Mouse (Mus musculus) heart, embryonic 14.5 days (tissue): ENCODE results near the gene Slc1a4. TPM values are rescaled to one million over a fixed set of nuclear protein-coding genes. Genes with fewer than 3 reads are reported as not detected.

ENCODE experiments used
- ATAC-seq: fragments of 200-750 bp; cut with Nextera tagmentation; 2 replicates; pipeline ENCODE4 v1.8.0; 2017; ENCODE audit warnings: low read depth, moderate TSS enrichment; ENCODE audit not compliant: insufficient number of reproducible peaks, insufficient read depth, low FRiP score
- H3K27ac ChIP-seq, 2 experiments: fragments of 200-500 bp in 1 of 2; fragments of 300-500 bp in 1 of 2; sonication (generic) in 1 of 2; replicated peaks in 1 of 2; 2 replicates each; pipeline ENCODE4 v1.5.1; 2012 to 2014; ENCODE audit warnings: low read depth in 2 of 2, low read length in 2 of 2, control low read depth in 1 of 2, mild to moderate bottlenecking in 1 of 2, mixed read lengths in 1 of 2; ENCODE audit not compliant: control insufficient read depth in 1 of 2, insufficient read depth in 1 of 2
- H3K27me3 ChIP-seq: fragments of 300-500 bp; sonication (generic); 2 replicates; pipeline ENCODE4 v1.6.1; 2014; ENCODE audit warnings: mild to moderate bottlenecking, low read length, control low read depth; ENCODE audit not compliant: control insufficient read depth, insufficient read depth
- H3K36me3 ChIP-seq: fragments of 300-500 bp; sonication (generic); 2 replicates; pipeline ENCODE4 v1.6.1; 2014; ENCODE audit warnings: mild to moderate bottlenecking, control low read depth, low read length, mixed read lengths; ENCODE audit not compliant: control insufficient read depth, insufficient read depth
- H3K4me1 ChIP-seq, 2 experiments: fragments of 200-500 bp in 1 of 2; fragments of 300-500 bp in 1 of 2; sonication (generic) in 1 of 2; 2 replicates each; pipeline ENCODE4 v1.6.1; 2012 to 2014; ENCODE audit warnings: low read length in 2 of 2, control low read depth in 1 of 2, mixed read lengths in 1 of 2; ENCODE audit not compliant: control insufficient read depth in 2 of 2, insufficient read depth in 2 of 2
- H3K4me2 ChIP-seq: fragments of 300-500 bp; sonication (generic); 2 replicates; pipeline ENCODE4 v1.6.1; 2014; ENCODE audit warnings: mild to moderate bottlenecking, low read length
- H3K4me3 ChIP-seq, 2 experiments: fragments of 200-500 bp in 1 of 2; fragments of 300-500 bp in 1 of 2; sonication (generic) in 1 of 2; 2 replicates each; pipeline ENCODE4 v1.5.1; 2012 to 2014; ENCODE audit warnings: low read length in 2 of 2, mild to moderate bottlenecking in 2 of 2, control low read depth in 1 of 2, low read depth in 1 of 2, moderate library complexity in 1 of 2; ENCODE audit not compliant: control insufficient read depth in 1 of 2, insufficient read depth in 1 of 2
- H3K9ac ChIP-seq: fragments of 300-500 bp; sonication (generic); 2 replicates; pipeline ENCODE4 v1.6.1; 2014; ENCODE audit warnings: mild to moderate bottlenecking, low read length
- H3K9me3 ChIP-seq: fragments of 300-500 bp; sonication (generic); 2 replicates; pipeline ENCODE4 v1.6.1; 2016; ENCODE audit warnings: low read length, control low read depth; ENCODE audit not compliant: control insufficient read depth
- WGBS: fragments of 180-500 bp; shearing (Covaris S2); extraction: QIAGEN DNeasy Blood & Tissue Kit; methylation state at CpG from one replicate; pipeline ENCODE4 v1.1.7; 2014; 5-methylcytosine and 5-hydroxymethylcytosine counted together
- polyA plus RNA-seq: library from polyadenylated mRNA; unstranded; fragments of >200 nt; fragmentation: Nextera tagmentation; extraction: Ambion mirVana; gene quantifications from 2 replicates; pipeline ENCODE4 v1.2.1, GENCODE M21; 2014

Gene Slc1a4
- 6.3 and 7.5 TPM in 2 replicates for polyA plus RNA-seq

DNA sequence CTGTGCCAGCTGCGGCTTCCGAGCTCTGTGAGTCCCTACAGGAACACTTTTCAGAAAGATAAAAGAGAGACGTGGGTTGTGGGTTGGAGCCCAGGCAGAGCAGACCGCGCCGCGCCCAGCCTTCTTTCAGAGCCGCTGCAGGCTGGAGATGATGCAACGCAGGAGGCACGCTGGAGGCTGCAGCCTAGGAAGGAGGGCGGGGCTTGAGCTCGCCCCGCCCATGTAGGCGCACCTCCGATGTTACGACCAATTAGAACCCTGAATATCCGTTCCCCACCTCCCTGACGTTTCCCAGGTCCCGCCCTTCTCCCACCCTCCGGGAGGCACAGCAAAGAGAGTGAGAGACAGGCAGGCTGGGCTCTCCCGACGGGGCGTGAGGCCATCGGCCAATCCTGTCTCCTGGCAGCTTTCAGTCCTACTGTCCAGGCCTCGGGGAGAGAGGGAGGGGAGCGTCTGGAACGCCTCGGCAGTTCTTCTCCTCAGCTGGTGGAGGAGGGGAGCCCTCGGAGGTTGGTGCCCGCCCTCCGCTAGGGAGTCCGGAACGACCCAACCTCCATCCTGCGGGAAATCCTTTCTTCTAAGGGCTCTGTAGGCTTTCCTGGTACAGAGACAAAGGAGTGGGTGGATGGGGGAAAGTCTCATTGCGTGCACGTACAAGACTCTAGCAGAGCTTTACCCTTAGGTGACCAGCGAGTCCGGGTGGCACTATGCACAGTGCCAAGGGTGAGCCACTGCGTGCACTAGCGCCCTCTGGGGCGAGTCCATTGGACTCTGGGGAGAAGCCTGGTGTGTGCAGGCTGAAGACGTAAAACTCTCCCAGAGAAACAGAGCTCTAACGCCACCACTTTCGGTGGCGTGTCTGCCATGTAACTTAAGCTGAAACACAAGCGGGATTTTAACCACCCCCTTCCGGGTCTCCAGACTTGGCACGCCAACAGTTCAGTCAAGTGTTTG is at the start of gene Slc1a4:
Slc1a4 (minus strand) TSS at position 153 of the 954 bp plus-strand sequence.
- Histone ChIP-seq H3K4me1 (peaks cover 3 to 10% of the 10 kb centered on the region in 2 experiments; a peak in 3 of 4 replicates), H3K9me3 (no peaks in the 10 kb centered on the region), H3K27ac (peak within 1 kb of the TSS; percentile 97 to 98), H3K4me3 (peak within 1 kb of the TSS; percentile 56 to 65), H3K4me2 (peak within 1 kb of the TSS; percentile 99), H3K9ac (peak within 1 kb of the TSS; percentile 84), H3K36me3 (no peaks in the 10 kb centered on the region), H3K27me3 (no peaks in the 10 kb centered on the region; the same call in 1 of the 2 replicates)
- ATAC-seq: peak; percentile 96
- WGBS: under 1% methylated on average over 45 of the region's 48 CpGs

DNA sequence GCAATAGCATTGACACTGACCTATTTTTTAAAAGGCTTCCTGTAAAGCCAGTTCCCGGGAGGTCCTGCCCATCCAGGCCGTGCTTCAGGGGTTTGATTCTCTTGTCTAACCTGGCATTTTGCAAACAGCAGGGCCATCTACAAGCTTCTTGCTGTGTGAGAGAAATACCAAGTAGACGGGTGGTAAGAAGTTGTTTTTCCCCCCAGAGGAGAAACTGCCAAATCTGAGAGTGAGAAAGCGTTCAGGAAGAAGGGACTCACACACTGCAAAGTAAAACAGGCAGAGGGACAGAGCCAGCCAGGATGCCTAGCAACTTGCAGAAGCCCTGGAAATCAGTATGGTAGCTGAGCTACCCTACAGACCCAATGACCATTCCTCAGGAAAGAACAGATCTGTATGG is 47.6 kb upstream of the Slc1a4 start:
- H3K36me3 ChIP-seq: no peaks in the 10 kb centered on the region
- H3K27me3 ChIP-seq: no peaks in the 10 kb centered on the region
- no peak overlapping the region for H3K4me2 ChIP-seq
- H3K9ac ChIP-seq: no peak overlapping the region
- no peaks in the 10 kb centered on the region for H3K4me1 ChIP-seq
- no peak for ATAC-seq
- H3K27ac ChIP-seq: no peak overlapping the region
- WGBS: 78% methylated on average over 4 of the region's 4 CpGs
- no peak overlapping the region for H3K4me3 ChIP-seq
- no peaks in the 10 kb centered on the region for H3K9me3 ChIP-seq

GRCm38 (mm10) chr11:20376642-20377041 is 44.1 kb upstream of the Slc1a4 start:
- no peak for ATAC-seq
- no peak overlapping the region for H3K4me2 ChIP-seq
- no peaks in the 10 kb centered on the region for H3K36me3 ChIP-seq
- H3K4me3 ChIP-seq: no peak overlapping the region
- no peaks in the 10 kb centered on the region for H3K4me1 ChIP-seq
- H3K27me3 ChIP-seq: no peaks in the 10 kb centered on the region
- WGBS: 76% methylated on average over 7 of the region's 7 CpGs
- H3K27ac ChIP-seq: no peak overlapping the region
- H3K9me3 ChIP-seq: no peaks in the 10 kb centered on the region
- H3K9ac ChIP-seq: no peak overlapping the region

- Histone ChIP-seq H3K27me3 (no peaks in the 10 kb centered on the region), H3K4me2 (no peak overlapping the region), H3K9ac (no peak overlapping the region), H3K9me3 (no peaks in the 10 kb centered on the region), H3K4me1 (peaks cover 0 to 6% of the 10 kb centered on the region in 2 experiments; a peak in 2 of 4 replicates), H3K4me3 (no peak overlapping the region), H3K27ac (no peak overlapping the region), H3K36me3 (no peaks in the 10 kb centered on the region)
- no peak for ATAC-seq
- 76% methylated on average over 8 of the region's 8 CpGs for WGBS
Observed at GRCm38 (mm10) chr11:20372616-20373211, 40.2 kb upstream of the Slc1a4 start.

DNA sequence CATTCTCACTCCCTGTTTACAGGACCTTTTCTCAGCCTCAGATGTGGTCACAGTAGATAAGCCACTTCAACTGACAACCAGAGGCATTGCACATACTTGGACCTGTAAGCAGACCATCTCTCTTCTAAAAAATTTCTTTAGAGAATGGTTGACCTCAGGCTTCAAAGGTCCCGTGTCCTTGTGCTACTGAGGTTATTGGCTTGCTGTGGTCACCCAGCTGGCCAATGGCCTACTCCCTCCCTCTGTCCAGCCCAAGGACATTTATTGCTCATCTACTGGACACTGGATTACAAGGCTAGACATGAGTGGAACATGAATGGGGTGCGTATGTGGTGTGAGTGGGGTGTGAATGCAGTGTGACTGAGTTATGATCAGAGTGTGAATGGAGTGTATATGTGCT is 38.0 kb upstream of the Slc1a4 start:
- 74% methylated on average over 2 of the region's 2 CpGs for WGBS
- ATAC-seq: no peak
- H3K9ac ChIP-seq: no peak overlapping the region
- H3K27ac ChIP-seq: no peak overlapping the region
- no peaks in the 10 kb centered on the region for H3K36me3 ChIP-seq
- H3K27me3 ChIP-seq: no peaks in the 10 kb centered on the region
- no peak overlapping the region for H3K4me3 ChIP-seq
- H3K4me2 ChIP-seq: no peak overlapping the region
- peaks cover 0 to 6% of the 10 kb centered on the region in 2 experiments; a peak in 2 of 4 replicates for H3K4me1 ChIP-seq
- H3K9me3 ChIP-seq: no peaks in the 10 kb centered on the region

- 84% methylated on average over 1 of the region's 1 CpGs for WGBS
- no peak overlapping the region for H3K27ac ChIP-seq
Observed at GRCm38 (mm10) chr11:20366456-20366855, 33.9 kb upstream of the Slc1a4 start.

GRCm38 (mm10) chr11:20361354-20361753 is 28.8 kb upstream of the Slc1a4 start:
- Histone ChIP-seq H3K36me3 (no peaks in the 10 kb centered on the region), H3K27me3 (no peaks in the 10 kb centered on the region), H3K4me1 (no peaks in the 10 kb centered on the region), H3K9me3 (no peaks in the 10 kb centered on the region), H3K9ac (no peak overlapping the region), H3K4me2 (no peak overlapping the region), H3K4me3 (no peak overlapping the region), H3K27ac (no peak overlapping the region)
- ATAC-seq: no peak
- 71% methylated on average over 3 of the region's 3 CpGs for WGBS

More at GRCm38 (mm10) chr11:20366456-20366855, 33.9 kb upstream of the Slc1a4 start:
- Histone ChIP-seq H3K4me3 (no peak overlapping the region), H3K27me3 (no peaks in the 10 kb centered on the region), H3K9ac (no peak overlapping the region), H3K9me3 (no peaks in the 10 kb centered on the region), H3K36me3 (no peaks in the 10 kb centered on the region), H3K4me2 (no peak overlapping the region), H3K4me1 (peaks cover 0 to 6% of the 10 kb centered on the region in 2 experiments; a peak in 2 of 4 replicates)
- no peak for ATAC-seq
